Mouse (Mus musculus) retina, postnatal 1 day (tissue): Measurements from ENCODE around the gene Dlg2.
"Not testable (repeated sequence)": the region's sequence is repeated elsewhere in the genome, so short reads cannot be mapped to it uniquely, and the experiment has no call there.

Experiments used
- DNase-seq: peaks from one replicate; pipeline ENCODE4 v3.0.0-alpha.2; 2012

Dlg2 gene

DNA sequence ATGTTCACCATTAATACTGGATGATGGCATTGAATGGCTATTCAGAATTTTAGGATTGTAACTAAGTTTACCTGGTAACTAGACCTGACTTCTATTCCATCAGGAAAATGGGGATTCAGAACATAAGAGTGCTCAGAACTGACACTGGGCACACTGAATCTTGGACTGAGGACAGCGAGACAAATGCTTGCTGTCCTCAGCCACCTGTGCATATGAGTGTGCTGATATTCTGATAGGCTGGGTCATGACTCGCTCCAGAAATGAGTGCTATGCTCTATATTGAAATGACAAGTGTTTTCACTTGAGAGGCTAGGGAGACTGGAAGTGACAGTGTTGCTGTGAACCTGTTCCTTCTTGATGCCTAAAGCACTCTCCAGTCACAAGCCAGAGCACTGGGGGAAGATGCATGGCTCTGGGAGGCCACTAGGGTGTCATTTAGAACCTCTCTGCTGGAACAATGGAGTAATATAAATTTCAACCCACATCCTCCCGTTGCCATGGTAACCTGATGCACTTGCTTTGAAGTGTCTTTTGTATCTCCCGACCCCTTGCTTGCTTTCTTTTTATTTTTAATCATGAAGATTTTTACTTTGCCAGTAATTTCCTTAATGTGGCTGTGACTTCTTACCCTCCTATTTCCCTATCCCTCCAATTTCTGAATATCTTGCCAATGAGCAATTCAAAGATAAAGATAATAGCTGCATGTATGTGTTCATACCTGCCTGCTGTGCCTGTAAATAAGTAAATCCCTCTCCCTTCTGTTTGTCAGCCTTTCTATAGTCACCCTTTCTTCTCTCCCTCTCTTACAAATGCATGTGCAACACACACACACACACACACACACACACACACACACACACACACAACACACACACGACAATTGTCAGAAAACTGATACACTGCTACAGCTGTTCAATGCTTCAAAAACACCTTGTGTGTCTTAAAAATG lies 367.1 kb downstream of the Dlg2 start:
- DNase-seq = peak; percentile 62

DNA sequence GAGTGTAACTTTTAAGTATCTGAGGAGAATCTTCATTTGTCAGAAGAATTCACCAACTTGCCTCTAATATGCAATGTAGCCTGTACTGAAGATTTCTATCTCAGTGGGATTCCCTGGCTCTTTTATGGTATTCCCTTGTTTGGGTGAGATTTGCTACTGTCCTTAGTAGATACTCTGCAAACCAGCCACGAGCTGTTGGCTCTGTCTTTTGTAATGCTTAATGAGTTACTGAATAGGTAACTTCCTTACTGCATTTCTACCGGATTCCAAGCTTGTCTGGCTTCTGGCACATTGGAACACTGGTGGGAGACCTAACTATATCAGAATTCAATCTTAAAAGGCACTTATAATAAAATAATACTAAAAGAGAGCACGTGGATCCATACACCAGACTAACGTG lies 400.3 kb downstream of the Dlg2 start:
- DNase-seq = not testable (repeated sequence)

DNA sequence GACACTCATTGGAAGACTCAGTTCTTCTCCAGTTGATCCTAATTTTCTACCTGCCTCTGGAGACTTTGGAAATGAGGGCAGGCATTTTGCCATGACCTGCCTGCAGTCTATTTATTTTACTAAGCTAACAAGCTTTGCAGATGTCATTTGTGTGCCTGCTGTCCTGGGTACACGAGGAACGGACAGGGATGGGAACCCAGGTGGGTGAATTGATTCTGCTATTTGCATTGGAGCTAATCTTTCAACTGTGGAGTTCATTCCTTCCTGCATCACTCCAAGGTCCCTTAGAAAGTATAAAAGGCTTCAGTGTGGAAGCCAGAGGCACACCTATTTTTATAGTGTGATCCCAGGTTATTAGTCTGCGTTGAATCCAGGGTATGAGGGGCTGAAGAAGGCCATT lies 406.3 kb downstream of the Dlg2 start:
- DNase-seq = no peak

DNA sequence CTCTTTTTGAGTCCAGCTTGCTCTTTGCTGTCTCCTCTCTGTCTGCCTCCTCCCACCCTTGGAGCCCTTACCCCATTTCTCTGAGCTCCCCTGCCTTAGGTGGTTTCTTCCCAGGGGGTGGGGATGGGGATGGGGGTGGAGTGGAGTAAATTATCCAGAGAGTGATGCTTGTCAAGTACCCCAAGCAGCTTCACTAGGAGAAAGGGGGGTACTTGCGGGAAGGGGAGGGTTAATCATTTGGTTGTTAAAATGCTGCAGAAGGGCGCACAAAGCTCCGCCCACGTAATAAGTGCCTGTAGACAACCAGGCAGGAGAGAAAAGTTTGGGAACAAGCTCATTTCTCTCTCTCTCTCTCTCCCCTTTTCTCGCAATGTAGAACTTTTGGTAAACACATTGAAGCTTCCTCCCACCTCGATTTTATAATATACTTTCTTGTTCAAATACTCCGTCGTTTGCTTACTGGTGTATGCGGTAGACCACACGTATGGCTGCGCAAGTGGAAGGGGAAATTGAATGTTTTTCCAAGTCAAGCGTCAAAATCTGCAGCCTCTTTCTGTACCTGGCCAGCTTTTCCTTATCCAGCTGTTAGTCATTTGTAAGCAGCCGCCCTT lies 410.0 kb downstream of the Dlg2 start:
- peak; percentile 43 for DNase-seq

DNA sequence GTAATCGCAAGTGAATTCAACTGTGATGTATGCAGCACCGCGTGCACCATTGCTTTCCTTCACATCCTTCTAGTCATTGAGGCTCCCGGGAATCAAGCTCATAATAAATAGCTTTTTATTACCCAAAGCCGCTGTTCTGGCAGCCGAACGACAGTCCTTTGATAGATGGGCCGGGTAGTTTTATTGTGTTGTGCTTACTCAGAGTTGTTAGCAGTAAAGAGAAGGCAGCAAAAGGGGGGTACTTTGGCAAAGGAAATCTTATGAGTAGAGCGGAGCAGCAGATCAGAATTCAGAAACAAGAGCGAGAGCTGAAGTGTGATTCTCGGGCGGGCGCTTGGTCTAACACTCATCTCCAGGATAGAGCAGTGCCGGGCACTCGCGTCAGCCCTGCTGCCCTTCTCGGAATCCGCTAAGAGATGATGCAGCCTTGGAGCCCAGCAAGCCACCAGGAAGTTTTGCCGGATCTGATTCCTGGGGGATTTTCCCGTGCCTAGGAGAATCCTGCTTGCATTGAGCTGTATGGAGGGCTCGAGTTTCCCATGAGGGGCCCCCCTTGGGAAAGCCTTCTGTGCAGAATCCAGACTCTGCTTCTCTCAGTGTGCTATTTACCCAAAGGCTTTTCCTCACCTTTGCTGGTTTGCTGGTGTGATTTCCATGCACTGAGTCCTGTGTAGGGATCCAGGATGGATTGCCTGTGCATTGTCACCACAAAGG lies 410.7 kb downstream of the Dlg2 start:
- DNase-seq = peak; percentile 63

DNA sequence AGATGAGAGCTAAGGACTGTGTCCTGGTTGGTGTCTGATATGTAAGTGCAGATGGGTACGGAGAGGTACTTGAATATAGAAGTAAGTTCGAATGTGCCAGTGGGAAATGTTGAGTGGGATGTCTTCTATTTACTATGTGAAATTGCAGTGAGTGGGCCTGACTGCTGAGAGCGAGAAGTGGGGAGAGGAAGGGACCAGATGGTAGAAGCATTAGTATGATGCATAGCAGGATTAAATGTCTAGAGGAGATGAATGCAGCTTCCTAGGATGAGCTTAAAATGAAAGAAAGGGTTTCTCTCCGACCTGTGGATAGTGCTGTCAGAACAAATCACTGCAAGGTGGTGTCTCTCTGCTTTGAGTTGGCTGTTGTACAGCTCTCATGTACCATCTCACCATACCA lies 451.0 kb downstream of the Dlg2 start:
- DNase-seq = peak; percentile 3

DNA sequence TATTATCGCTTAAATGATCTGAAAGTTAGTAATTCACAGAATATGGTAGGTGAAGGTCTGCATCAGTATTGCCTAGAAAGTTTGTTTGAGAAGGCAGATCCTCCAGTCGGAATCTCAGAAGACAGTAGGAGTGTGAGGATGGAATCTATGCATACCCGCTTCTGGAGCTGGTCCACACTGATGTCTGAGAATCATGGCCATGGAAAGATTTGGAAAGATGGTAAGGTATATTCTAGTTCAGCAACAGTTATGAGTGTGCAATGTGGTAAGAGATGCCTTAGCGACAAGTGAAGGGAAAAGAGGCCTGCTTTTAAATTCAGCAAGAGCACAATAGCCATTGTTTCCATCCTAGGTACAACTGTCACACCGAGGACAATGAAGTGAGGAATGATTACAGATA lies 464.3 kb downstream of the Dlg2 start:
- no peak for DNase-seq

DNA sequence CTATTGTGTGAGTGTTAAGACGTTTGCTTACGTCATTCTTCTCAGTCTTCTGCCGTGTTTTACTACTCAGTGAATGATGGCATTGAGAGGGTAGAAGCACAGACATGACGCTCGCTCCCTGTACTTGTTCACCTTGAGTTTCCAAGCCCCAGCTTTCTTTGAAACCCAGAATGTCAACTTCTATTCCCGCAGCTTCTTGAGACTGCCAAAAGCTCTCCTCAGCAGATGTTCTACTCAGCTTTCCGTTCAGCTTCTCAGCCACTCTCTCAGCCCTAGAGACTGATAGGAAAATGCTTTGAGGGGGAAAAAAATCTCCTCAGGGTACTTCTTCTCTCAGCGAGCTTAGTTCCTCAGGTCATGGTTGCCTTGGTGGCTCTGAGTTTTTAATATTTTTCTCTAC lies 470.6 kb downstream of the Dlg2 start:
- DNase-seq = no peak

DNA sequence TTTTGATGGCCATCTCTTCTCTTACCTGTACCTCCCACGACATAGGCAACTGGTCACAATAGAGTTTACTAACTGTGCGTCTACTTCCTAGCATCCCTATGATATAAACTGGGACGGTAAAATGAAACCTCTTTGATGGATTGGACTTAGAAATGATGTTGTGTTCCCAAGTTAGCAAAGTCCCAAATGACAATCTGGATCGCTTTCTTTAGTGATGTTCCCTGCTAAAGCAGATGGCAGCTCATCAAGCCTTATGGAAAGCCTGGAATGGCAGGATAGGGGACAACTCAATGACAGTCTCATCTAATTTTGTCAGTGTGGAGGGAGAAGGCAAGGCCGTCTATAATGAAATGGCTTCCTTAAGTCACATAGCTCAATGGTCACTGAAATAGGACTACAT lies 472.7 kb downstream of the Dlg2 start:
- DNase-seq = no peak

DNA sequence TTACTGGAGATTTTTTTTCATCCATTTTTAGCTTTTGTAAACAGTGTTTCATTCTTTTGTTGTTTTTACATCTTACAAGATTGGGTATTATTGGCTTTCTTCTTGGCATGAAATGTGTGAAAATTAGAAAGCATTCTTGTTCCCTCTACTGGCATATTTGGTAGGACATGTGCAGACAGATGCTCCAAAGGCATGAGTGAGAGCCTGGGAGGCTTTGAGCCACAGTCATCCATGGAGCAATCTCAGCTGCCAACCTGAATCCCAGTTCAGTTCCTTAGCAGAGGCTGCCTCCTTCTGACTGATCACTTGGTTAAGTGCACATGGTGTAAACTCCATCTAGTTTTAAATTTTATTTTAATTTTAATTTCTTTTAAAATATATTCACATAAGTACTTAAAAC lies 500.8 kb downstream of the Dlg2 start:
- DNase-seq = no peak

DNA sequence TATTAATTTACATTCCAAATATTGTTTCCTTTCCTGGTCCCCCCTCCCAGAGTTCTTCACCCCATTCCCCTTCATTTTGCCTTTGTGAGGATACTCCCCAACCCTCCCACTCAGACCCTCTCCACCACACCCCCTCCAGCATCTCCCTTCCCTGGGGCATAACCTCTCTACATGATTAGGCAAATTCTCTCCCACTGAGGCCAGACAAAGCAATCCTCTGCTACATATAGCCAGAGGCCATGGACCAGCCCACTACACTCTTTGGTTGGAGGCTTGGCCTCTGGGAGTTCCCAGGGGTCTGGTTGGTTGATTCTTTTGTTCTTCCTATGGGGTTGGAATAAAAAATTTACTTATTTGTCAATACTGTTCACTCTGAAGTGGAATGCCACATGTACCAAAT lies 505.6 kb downstream of the Dlg2 start:
- DNase-seq = no peak

DNA sequence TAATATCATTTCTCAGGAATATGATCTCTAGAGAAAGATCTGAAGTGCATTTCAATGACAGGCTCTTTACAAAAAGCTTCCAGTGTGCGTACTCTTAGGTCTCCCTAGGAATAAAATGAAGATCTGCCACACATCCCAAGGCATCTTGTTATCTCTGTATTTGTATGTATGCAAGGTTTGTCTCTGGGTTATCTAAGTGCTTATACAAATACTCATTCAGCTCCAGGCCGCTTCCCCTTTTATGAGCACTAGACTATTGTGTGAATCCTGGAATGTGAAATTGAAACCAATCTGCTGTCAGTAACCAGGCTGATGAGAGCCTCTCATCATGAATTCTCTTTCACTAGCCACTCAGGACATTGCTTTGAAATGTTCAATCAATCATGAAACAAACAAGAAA lies 534.2 kb downstream of the Dlg2 start:
- DNase-seq = peak; percentile 6

DNA sequence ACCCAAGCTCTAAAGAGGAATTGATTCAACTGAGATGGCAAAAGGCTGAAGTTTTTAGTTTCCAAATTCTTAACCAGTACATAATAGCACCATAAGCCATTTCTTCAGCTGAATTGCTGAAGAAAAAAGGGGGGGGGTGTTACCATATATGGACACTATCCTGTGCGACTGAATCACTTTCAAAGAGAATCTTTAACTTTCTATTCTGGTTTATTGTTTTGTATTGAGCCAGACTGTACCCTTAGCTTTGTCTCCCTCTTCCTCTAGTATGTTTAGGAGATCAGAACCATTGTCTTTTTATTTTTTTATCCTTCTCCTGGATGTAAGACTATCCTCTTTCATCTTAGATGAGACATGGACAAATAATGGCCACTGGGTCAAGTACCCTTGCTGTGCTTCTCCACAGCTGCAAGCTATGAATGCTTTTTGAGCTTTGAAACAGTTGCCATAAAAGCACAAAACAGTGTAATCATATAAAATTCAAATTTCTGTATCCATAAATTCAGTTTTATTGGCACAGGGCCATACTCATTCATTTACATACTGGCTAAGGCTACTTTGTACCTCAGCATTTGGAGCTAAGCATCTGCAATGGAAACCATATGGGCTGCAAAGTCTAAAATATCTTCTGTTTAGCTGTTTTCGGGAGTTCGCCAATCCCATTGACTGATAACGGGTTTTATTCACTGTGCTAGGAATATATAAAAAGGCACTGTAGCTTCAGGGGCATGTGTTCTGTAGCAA lies 568.7 kb downstream of the Dlg2 start:
- DNase-seq = no peak

DNA sequence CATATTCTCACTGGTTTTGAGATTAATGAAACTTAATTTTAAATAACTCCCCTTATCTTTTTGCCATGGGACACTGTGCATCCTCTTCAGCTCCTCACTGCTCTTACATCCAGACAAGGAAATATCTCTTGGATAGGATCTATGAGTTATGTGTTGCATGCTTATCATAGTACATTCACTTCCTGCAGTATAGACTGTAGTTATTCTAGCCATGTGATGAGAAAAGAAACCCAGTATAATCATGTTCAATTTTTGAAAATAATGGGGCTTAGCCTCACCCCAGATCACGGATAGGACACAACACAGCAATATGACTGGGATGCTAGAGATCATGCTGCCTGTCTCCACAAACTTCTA lies 569.2 kb downstream of the Dlg2 start:
- no peak for DNase-seq

DNA sequence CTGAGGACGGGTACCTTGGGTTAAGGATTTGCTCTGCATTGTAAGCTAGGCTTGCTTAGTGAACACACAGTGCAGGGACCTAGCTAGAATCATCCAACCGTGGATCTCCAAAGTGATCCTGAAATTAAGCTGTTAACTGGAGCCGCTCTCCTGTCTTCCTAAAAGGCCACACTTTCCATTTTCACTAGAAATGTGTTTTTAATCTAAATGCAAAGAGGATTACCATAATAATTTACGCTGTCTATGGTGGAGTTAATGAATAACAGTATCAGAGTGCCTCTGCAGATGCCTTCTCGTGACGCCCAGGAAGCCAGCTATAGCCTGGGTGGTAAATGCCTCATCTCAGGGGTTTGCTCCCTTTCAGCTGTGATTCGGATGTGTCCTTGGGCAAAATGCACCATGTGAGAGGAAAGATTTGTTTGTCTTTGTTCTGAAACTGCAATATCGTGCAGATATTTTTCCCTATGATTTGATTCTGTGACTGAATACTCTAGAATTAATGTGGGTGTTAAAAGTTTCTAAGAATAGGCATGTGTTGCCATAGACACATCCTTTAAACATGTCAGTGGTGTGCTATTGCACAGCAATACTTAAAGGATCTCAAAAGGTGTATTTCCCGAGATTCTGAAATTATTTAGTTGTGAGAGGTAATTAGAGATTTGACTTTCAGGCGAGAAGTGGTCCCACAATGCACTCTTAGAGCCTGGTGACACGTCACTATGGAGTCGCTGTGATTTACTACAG lies 587.0 kb downstream of the Dlg2 start:
- peak; percentile 1 for DNase-seq

DNA sequence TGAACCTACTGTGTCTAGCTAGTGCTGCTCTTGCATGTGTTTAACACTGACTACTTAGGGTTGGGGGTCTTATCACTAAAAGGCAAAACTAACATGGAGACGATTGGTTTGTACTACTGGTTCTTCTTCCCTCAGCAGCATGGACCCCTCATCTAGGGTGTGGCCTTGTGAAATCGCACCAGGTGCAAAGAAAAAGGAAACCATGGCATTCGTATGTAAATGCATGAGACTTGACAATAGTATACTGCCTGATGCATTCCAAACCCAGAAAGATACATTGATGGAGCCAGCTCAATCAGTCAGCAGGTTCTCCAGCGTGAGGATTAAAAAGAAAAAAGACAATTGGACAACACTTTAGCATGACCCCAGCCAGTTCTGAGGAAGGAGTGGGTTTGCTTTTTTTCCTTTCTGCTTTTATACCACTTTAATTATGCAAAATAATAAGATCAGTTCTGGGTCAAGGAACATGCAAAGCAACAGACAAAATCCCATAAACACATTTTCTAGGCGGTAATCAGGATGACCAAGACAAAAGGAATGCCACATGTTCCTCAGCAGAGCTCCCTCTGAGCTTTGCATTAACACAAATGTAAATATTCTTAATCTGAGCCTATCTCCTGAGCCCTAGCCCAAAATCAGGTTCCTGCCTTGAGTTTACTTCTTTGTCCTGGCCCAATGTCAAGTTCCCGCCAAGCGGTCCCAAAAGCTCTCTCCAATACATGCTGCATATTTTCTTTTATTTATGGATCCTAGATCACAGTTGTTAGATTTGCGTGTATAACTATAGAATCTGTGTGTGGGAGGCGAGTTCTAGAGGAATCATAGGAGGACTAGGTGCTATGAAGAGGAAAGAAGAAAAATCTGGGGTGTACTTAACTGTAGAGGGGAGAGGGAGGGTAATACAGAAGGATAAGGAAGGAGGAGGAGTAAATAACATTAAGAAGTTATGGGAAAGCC lies 595.6 kb downstream of the Dlg2 start:
- DNase-seq = peak; percentile 30

DNA sequence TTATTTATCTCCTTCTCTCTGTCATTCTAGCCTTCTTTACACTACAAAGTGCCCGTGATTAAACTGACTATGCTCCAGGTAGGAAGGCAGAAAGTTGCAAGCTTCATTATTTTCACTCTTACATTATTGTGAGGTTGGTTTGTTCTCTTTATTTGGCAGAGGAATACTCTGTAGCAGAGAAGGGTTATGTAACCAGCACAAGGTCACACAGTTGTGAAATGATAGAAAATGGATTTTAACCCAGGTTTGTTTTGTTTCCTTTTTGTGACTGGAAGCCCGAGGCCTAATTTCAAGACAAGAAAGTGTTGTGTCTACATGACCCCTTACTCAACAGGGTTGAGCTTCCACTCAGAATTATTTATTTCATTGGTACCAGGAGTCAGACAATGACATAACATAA lies 609.6 kb downstream of the Dlg2 start:
- no peak for DNase-seq

DNA sequence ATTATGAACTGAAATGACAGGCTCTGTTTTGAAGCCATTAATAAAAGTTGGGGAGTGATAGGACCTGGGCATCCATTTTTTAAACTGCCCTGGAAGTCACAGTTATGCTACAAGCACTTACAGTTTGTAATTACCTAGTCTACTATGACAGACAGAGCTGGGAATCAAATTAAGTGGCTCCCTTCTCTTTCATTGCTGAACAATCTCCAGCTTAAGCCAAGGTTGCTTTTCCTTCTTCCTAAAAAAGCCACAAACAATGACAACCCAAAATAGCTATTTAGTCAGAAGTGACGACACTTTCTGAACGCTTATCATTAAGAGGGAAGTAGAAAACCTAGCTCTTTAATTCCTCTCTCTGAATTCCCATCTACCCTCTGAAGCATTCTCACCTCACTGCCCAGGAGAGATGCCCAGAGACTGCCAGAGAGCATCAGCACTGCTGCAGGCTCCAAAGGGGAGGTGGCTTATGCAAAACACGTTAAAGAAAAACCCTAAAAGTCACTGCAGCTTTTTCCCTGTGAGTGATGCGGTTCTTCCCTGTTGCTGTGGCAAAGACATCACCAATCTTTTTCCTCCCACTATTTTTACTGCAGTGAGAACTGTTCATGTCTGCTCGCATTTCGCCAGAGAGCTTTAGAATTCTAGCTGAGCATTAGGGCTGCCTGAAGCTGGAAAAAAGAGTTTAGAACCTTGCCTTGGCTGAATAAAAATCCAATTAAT lies 612.9 kb downstream of the Dlg2 start:
- peak; percentile 59 for DNase-seq

DNA sequence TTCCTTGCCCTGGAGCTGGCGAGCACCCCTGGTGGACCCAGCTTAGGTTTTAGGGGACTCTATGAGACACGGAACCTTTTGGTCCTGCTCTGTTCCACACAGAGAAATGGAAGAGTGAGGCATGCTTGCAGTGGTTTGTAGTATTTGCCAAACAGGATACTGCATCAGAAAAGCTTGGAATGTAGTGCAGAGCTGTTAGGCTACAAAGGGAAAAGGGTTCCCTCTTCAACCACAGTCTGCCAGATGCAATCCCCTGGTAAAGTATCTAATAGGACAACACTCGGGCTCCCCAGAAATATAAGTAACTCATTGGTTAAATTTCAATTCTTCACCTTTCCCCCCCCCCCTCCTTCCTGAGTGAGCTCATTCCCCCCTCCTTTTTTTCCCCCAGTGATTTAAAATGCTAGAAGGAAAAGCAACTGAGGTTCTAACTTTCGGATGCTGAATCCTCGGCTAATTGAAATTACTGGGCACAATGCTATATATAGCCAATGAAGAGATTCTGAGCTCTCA lies 613.9 kb downstream of the Dlg2 start:
- peak; percentile 11 for DNase-seq
